Comparison of ENCODE assay signal across 9 mouse cellular contexts in the genomic region with DNA sequence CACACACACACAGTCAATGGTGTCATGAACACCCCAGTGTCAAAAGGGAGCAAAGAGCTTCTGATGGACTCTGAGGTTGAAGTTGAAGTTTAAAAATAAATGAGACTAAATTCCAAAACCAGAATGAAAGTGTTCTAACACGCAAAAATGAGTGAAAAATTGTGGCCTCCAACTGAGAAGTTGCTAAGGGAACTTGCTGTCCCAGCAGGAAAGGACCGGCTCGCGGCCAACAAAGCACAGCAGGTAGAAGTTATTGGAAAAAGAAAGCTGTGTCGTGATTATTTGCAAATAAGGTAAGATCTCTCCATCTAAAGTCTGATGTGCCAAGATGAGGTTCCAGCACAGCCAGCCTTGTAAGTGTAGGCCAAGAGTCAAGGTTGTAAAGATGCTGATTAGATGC.
"Had no signal": no experiment of that assay in that cellular context is flagged by ENCODE, and none has a peak within 500 bp of the region (broad histone marks: within the 10 kb centered on the region; RNA-seq: fewer than 3 reads in every experiment).

No protein-coding gene starts in this region.

- DNase-seq: gastrocnemius, adult 2 months; gastrocnemius, postnatal 10 days; gastrocnemius, postnatal 25 days; heart, adult 2 months; heart, postnatal 14 days; heart, postnatal 36 days; kidney, adult 18-20 months; kidney, postnatal 14 days; layer of hippocampus, postnatal 36 days had no signal
